Mouse (Mus musculus): ENCODE measurements around the gene Ap3b1. TPM values are rescaled to one million over a fixed set of nuclear protein-coding genes. Genes with fewer than 3 reads are reported as not detected.

The Ap3b1 gene
- polyA plus RNA-seq, 1 experiment = 79.3 TPM

DNA sequence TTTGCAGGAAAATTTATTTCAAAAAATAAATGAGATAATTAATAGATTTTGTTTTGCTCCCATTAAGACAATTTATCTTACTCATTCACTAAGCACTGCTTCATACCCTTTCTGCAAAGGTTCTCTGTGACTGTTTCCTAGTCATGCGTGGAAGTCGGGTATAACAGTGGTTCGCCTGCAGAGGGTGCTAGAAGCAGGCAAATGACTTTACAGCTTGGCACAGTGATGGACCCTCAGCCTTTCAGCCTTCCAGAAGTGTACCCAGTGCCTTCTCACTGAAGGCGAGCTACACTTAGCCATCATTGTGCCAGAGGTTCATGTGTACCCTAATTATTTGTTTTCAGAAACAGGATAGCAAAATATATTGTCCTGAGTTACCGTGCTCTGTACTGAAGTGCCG lies 92.5 kb downstream of the Ap3b1 start:
- Histone ChIP-seq H3K9ac (ENCODE audit: low read depth, poor library complexity, severe bottlenecking) (no peak overlapping the region), H3K27ac (ENCODE audit: insufficient read depth, low read length) (no peak overlapping the region), H3K4me3 (ENCODE audit: low read depth, low read length) (no peak overlapping the region), H3K4me1 (ENCODE audit: control insufficient read depth, insufficient read depth, low read length) (no peaks in the 10 kb centered on the region), H3K36me3 (ENCODE audit: control insufficient read depth, insufficient read depth, low read length, poor library complexity, severe bottlenecking) (no peaks in the 10 kb centered on the region; the same call in none of the 2 replicates), H3K9me3 (replicated peaks; ENCODE audit: control insufficient read depth, insufficient read depth, low read length, poor library complexity, severe bottlenecking) (no peaks in the 10 kb centered on the region), H3K27me3 (ENCODE audit: control insufficient read depth, insufficient read depth, low read length, poor library complexity, severe bottlenecking) (no peaks in the 10 kb centered on the region)
- TF ChIP-seq CTCF (IDR thresholded peaks at IDR 0.05; ENCODE audit: low read depth, low read length) = peak; percentile 68
- TF ChIP-seq POLR2A (IDR thresholded peaks at IDR 0.05; ENCODE audit: insufficient read depth, low read length) = no peak

DNA sequence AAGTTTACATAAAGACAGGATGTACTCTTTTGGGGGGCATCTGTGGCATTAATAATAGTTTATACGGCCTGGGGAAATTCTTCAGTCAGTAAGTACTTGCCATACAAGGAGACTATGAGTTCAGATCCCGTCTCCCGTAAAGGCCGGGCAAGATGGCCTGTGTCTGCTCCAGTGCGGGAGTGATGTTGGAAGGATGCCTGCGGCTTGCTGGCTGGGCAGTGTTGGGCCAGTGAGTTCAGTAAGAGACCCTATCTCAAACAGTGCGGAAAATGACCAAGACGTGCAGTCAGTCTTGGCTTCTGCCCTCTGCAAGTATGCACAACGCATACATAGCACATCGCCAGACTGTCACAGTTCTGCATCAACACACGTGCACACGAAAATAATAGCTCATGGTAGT lies 95.4 kb downstream of the Ap3b1 start:
- Histone ChIP-seq H3K4me3 (ENCODE audit: low read depth, low read length) (no peak overlapping the region), H3K27me3 (ENCODE audit: control insufficient read depth, insufficient read depth, low read length, poor library complexity, severe bottlenecking) (no peaks in the 10 kb centered on the region), H3K9ac (ENCODE audit: low read depth, poor library complexity, severe bottlenecking) (no peak overlapping the region), H3K27ac (ENCODE audit: insufficient read depth, low read length) (no peak overlapping the region), H3K9me3 (replicated peaks; ENCODE audit: control insufficient read depth, insufficient read depth, low read length, poor library complexity, severe bottlenecking) (no peaks in the 10 kb centered on the region), H3K36me3 (ENCODE audit: control insufficient read depth, insufficient read depth, low read length, poor library complexity, severe bottlenecking) (peaks cover 4% of the 10 kb centered on the region), H3K4me1 (ENCODE audit: control insufficient read depth, insufficient read depth, low read length) (no peaks in the 10 kb centered on the region)
- TF ChIP-seq EP300 (IDR thresholded peaks at IDR 0.05; ENCODE audit: insufficient read depth, low read depth, low read length) = no peak
- TF ChIP-seq POLR2A (IDR thresholded peaks at IDR 0.05; ENCODE audit: insufficient read depth, low read length) = no peak
- no peak for TF ChIP-seq CTCF (IDR thresholded peaks at IDR 0.05; ENCODE audit: low read depth, low read length)

DNA sequence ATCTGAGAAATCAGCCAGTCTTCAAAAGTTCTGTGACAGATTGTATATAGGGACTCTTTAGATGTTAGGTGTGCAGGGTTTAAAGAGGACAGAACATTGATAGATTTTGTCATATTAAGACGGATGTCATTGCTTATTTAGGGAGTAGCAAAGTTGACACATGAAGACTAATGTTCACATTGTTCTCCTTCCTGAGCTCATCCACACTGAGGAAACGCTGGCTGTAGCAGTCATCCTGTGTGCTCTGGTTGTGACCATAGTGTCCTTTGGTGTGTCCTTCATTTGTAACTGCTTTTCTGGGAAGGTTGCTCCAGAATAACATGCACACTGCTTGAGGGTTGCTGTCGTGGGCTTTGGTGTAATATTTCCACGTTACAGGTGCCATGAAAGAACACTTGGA lies 100.4 kb downstream of the Ap3b1 start:
- Histone ChIP-seq H3K4me1 (ENCODE audit: control insufficient read depth, insufficient read depth, low read length) (no peaks in the 10 kb centered on the region), H3K9ac (ENCODE audit: low read depth, poor library complexity, severe bottlenecking) (no peak overlapping the region), H3K27ac (ENCODE audit: insufficient read depth, low read length) (no peak overlapping the region), H3K9me3 (replicated peaks; ENCODE audit: control insufficient read depth, insufficient read depth, low read length, poor library complexity, severe bottlenecking) (no peaks in the 10 kb centered on the region), H3K27me3 (ENCODE audit: control insufficient read depth, insufficient read depth, low read length, poor library complexity, severe bottlenecking) (no peaks in the 10 kb centered on the region), H3K4me3 (ENCODE audit: low read depth, low read length) (no peak overlapping the region), H3K36me3 (ENCODE audit: control insufficient read depth, insufficient read depth, low read length, poor library complexity, severe bottlenecking) (peaks cover 9% of the 10 kb centered on the region)
- TF ChIP-seq POLR2A (IDR thresholded peaks at IDR 0.05; ENCODE audit: insufficient read depth, low read length) (no peak), CTCF (IDR thresholded peaks at IDR 0.05; ENCODE audit: low read depth, low read length) (no peak), EP300 (IDR thresholded peaks at IDR 0.05; ENCODE audit: insufficient read depth, low read depth, low read length) (no peak)

GRCm38 (mm10) chr13:94464221-94464620 lies 105.5 kb downstream of the Ap3b1 start:
- Histone ChIP-seq H3K4me1 (ENCODE audit: control insufficient read depth, insufficient read depth, low read length) (no peaks in the 10 kb centered on the region), H3K36me3 (ENCODE audit: control insufficient read depth, insufficient read depth, low read length, poor library complexity, severe bottlenecking) (peaks cover 5% of the 10 kb centered on the region), H3K27ac (ENCODE audit: insufficient read depth, low read length) (no peak overlapping the region), H3K9ac (ENCODE audit: low read depth, poor library complexity, severe bottlenecking) (no peak overlapping the region), H3K27me3 (ENCODE audit: control insufficient read depth, insufficient read depth, low read length, poor library complexity, severe bottlenecking) (no peaks in the 10 kb centered on the region), H3K4me3 (ENCODE audit: low read depth, low read length) (no peak overlapping the region), H3K9me3 (replicated peaks; ENCODE audit: control insufficient read depth, insufficient read depth, low read length, poor library complexity, severe bottlenecking) (no peaks in the 10 kb centered on the region)
- TF ChIP-seq EP300 (IDR thresholded peaks at IDR 0.05; ENCODE audit: insufficient read depth, low read depth, low read length) (no peak), CTCF (IDR thresholded peaks at IDR 0.05; ENCODE audit: low read depth, low read length) (no peak), POLR2A (IDR thresholded peaks at IDR 0.05; ENCODE audit: insufficient read depth, low read length) (no peak)

DNA sequence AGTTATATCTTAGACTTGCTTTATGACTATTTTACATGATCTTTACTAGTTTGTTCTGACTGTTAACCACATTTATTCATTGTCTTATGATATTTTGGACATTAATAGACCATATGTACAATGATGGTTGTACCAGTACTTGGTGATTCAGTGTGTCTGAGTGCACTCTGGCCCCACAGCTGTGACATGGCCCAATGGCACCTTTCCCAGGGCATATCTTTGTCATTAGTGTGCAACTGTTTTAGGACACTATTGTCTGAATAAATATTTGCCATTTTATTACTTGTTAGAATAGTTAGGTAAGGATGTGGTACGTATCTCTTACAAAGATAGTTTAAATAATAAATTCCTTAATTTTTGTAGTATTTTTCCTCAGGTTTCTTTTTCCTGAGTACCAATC lies 109.8 kb downstream of the Ap3b1 start:
- Histone ChIP-seq H3K4me3 (ENCODE audit: low read depth, low read length) (no peak overlapping the region), H3K36me3 (ENCODE audit: control insufficient read depth, insufficient read depth, low read length, poor library complexity, severe bottlenecking) (peaks cover 4% of the 10 kb centered on the region; the same call in 1 of the 2 replicates), H3K27me3 (ENCODE audit: control insufficient read depth, insufficient read depth, low read length, poor library complexity, severe bottlenecking) (no peaks in the 10 kb centered on the region), H3K27ac (ENCODE audit: insufficient read depth, low read length) (no peak overlapping the region), H3K9ac (ENCODE audit: low read depth, poor library complexity, severe bottlenecking) (no peak overlapping the region), H3K9me3 (replicated peaks; ENCODE audit: control insufficient read depth, insufficient read depth, low read length, poor library complexity, severe bottlenecking) (no peaks in the 10 kb centered on the region), H3K4me1 (ENCODE audit: control insufficient read depth, insufficient read depth, low read length) (no peaks in the 10 kb centered on the region)
- TF ChIP-seq CTCF (IDR thresholded peaks at IDR 0.05; ENCODE audit: low read depth, low read length) = no peak

DNA sequence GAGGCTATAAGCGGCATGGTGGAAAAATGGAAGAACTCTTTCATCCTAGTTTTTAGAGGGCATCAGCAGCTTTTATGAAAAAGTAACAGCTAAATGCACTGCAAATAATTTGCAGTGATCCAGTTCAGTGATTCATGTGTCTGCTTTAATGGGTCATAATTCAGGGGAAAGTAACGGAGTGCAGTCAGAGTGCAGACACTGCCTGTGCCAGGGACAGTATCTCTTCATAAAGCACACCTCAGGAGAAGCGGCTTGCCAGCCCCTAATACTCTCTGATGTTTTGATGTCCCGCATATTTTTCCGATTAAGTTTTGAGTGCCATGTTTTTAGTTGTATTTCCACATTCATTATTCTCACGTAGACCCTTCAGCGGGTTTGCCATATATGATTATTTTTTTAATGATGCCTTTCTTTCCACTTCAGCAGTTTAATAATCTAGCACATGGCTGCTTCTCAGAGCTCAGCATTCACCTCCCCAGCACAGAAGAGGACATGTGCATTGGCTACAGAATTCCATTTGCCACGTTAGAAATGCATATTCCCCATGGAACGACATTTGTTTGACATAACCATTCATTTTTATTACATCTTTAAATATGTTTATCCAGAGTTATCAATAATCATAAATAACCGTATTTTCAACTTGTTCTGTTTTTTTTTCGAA lies 112.4 kb downstream of the Ap3b1 start:
- Histone ChIP-seq H3K36me3 (ENCODE audit: control insufficient read depth, insufficient read depth, low read length, poor library complexity, severe bottlenecking) (peaks cover 4% of the 10 kb centered on the region; the same call in 1 of the 2 replicates), H3K9ac (ENCODE audit: low read depth, poor library complexity, severe bottlenecking) (no peak overlapping the region), H3K27ac (ENCODE audit: insufficient read depth, low read length) (no peak overlapping the region), H3K4me1 (ENCODE audit: control insufficient read depth, insufficient read depth, low read length) (no peaks in the 10 kb centered on the region), H3K27me3 (ENCODE audit: control insufficient read depth, insufficient read depth, low read length, poor library complexity, severe bottlenecking) (no peaks in the 10 kb centered on the region), H3K4me3 (ENCODE audit: low read depth, low read length) (no peak overlapping the region), H3K9me3 (replicated peaks; ENCODE audit: control insufficient read depth, insufficient read depth, low read length, poor library complexity, severe bottlenecking) (no peaks in the 10 kb centered on the region)
- TF ChIP-seq EP300 (IDR thresholded peaks at IDR 0.05; ENCODE audit: insufficient read depth, low read depth, low read length) (no peak), POLR2A (IDR thresholded peaks at IDR 0.05; ENCODE audit: insufficient read depth, low read length) (no peak), CTCF (IDR thresholded peaks at IDR 0.05; ENCODE audit: low read depth, low read length) (no peak)
